Mouse (Mus musculus) adipocyte (in vitro differentiated cells): ENCODE results near the gene Hipk2.

Experiments
- DNase-seq: peaks from one replicate; pipeline ENCODE4 v3.0.0-alpha.2; 2016; ENCODE audit warnings: low spot score

Hipk2 gene

GRCm38 (mm10) chr6:38876071-38876911 lies at the start of gene Hipk2:
Hipk2 (minus strand) TSS chr6:38876165.
- DNase-seq: peak; percentile 82

- DNase-seq: no peak
These were observed 49.8 kb upstream of the Hipk2 start for GRCm38 (mm10) chr6:38925719-38926118.

GRCm38 (mm10) chr6:38923870-38924817 lies 48.2 kb upstream of the Hipk2 start:
- DNase-seq: no peak

- no peak for DNase-seq
These were observed 47.5 kb upstream of the Hipk2 start for GRCm38 (mm10) chr6:38923450-38923849.

- DNase-seq: no peak
These were observed 46.6 kb upstream of the Hipk2 start for GRCm38 (mm10) chr6:38922517-38922916.

- no peak for DNase-seq
These were observed 45.8 kb upstream of the Hipk2 start for GRCm38 (mm10) chr6:38921810-38922116.

- DNase-seq: no peak
These were observed 45.3 kb upstream of the Hipk2 start for GRCm38 (mm10) chr6:38921095-38921809.

- DNase-seq: no peak
These were observed 44.2 kb upstream of the Hipk2 start for GRCm38 (mm10) chr6:38920141-38920540.

GRCm38 (mm10) chr6:38919135-38919740 lies 43.3 kb upstream of the Hipk2 start:
- DNase-seq: no peak

- DNase-seq: no peak
These were observed 42.8 kb upstream of the Hipk2 start for GRCm38 (mm10) chr6:38918728-38919127.

GRCm38 (mm10) chr6:38917415-38917814 lies 41.5 kb upstream of the Hipk2 start:
- DNase-seq: no peak

- DNase-seq: no peak
These were observed 40.6 kb upstream of the Hipk2 start for GRCm38 (mm10) chr6:38916571-38916970.

GRCm38 (mm10) chr6:38915776-38916175 lies 39.8 kb upstream of the Hipk2 start:
- DNase-seq: no peak

- DNase-seq: no peak
These were observed 38.2 kb upstream of the Hipk2 start for GRCm38 (mm10) chr6:38914181-38914580.

- no peak for DNase-seq
These were observed 37.5 kb upstream of the Hipk2 start for GRCm38 (mm10) chr6:38913386-38914042.

GRCm38 (mm10) chr6:38912845-38913244 lies 36.9 kb upstream of the Hipk2 start:
- no peak for DNase-seq

GRCm38 (mm10) chr6:38912121-38912660 lies 36.2 kb upstream of the Hipk2 start:
- no peak for DNase-seq

GRCm38 (mm10) chr6:38910828-38911559 lies 35.0 kb upstream of the Hipk2 start:
- DNase-seq: peak; percentile 95

- DNase-seq: no peak
These were observed 32.4 kb upstream of the Hipk2 start for GRCm38 (mm10) chr6:38908401-38908800.

- no peak for DNase-seq
These were observed 30.0 kb upstream of the Hipk2 start for GRCm38 (mm10) chr6:38906005-38906404.
